Mouse (Mus musculus) midbrain, embryonic 14.5 days (tissue): ENCODE measurements around the gene Nktr. TPM values are rescaled to one million over a fixed set of nuclear protein-coding genes. Genes with fewer than 3 reads are reported as not detected.

Experiments
- ATAC-seq: fragments of 200-750 bp; cut with Nextera tagmentation; 2 replicates; pipeline ENCODE4 v1.8.0; 2017; ENCODE audit warnings: moderate number of reproducible peaks, moderate library complexity; ENCODE audit not compliant: low FRiP score, low TSS enrichment
- DNase-seq: peaks from one replicate; pipeline ENCODE4 v3.0.0-alpha.2; 2015
- H3K27ac ChIP-seq: fragments of 300-500 bp; sonication (generic); replicated peaks from 2 replicates; pipeline ENCODE4 v1.5.1; 2014; ENCODE audit warnings: mild to moderate bottlenecking, low read depth, low read length, moderate library complexity
- H3K27me3 ChIP-seq: fragments of 300-500 bp; sonication (generic); 2 replicates; pipeline ENCODE4 v1.6.1; 2014; ENCODE audit warnings: low read length, control low read depth, mixed read lengths; ENCODE audit not compliant: control insufficient read depth, insufficient read depth
- H3K36me3 ChIP-seq: fragments of 300-500 bp; sonication (generic); 2 replicates; pipeline ENCODE4 v1.6.1; 2014; ENCODE audit warnings: low read length, control low read depth; ENCODE audit not compliant: control insufficient read depth, insufficient read depth
- H3K4me1 ChIP-seq: fragments of 300-500 bp; sonication (generic); 2 replicates; pipeline ENCODE4 v1.6.1; 2014; ENCODE audit warnings: mild to moderate bottlenecking, antibody characterized with exemption, low read length, control low read depth; ENCODE audit not compliant: control insufficient read depth, insufficient read depth
- H3K4me2 ChIP-seq: fragments of 300-500 bp; sonication (generic); 2 replicates; pipeline ENCODE4 v1.6.1; 2014; ENCODE audit warnings: mild to moderate bottlenecking, low read length, moderate library complexity
- H3K4me3 ChIP-seq: fragments of 300-500 bp; sonication (generic); replicated peaks from 2 replicates; pipeline ENCODE4 v1.5.1; 2014; ENCODE audit warnings: low read depth, low read length
- H3K9ac ChIP-seq: fragments of 300-500 bp; sonication (generic); replicated peaks from 2 replicates; pipeline ENCODE4 v1.6.1; 2014; ENCODE audit warnings: mild to moderate bottlenecking, low read length, moderate library complexity
- H3K9me3 ChIP-seq: fragments of 300-500 bp; sonication (generic); 2 replicates; pipeline ENCODE4 v1.6.1; 2016; ENCODE audit warnings: low read length, control low read depth, mixed read lengths; ENCODE audit not compliant: control insufficient read depth
- WGBS: fragments of 180-500 bp; shearing (Covaris S2); extraction: QIAGEN DNeasy Blood & Tissue Kit; methylation state at CpG from one replicate; pipeline ENCODE4 v1.1.7; 2014; 5-methylcytosine and 5-hydroxymethylcytosine counted together
- polyA plus RNA-seq: library from polyadenylated mRNA; unstranded; fragments of >200 nt; fragmentation: Nextera tagmentation; extraction: Ambion mirVana; gene quantifications from 2 replicates; pipeline ENCODE4 v1.2.1, GENCODE M21; 2014

The Nktr gene
- polyA plus RNA-seq, 1 experiment from 2014 or later = 73.0 TPM

- peaks cover 23% of the 10 kb centered on the region for H3K27me3 ChIP-seq
- no peaks in the 10 kb centered on the region for H3K9me3 ChIP-seq
- no peak overlapping the region for H3K27ac ChIP-seq
- WGBS = 14% methylated on average over 54 of the region's 54 CpGs
- DNase-seq (peak; percentile 71), ATAC-seq (no peak)
- H3K4me3 ChIP-seq = peak overlapping the region; percentile 32
- H3K4me2 ChIP-seq = peak overlapping the region; percentile 55
- no peaks in the 10 kb centered on the region for H3K4me1 ChIP-seq
- no peak overlapping the region for H3K9ac ChIP-seq
- H3K36me3 ChIP-seq = no peaks in the 10 kb centered on the region
Observed at GRCm38 (mm10) chr9:121778066-121778624, 59.2 kb downstream of the Nktr start.

GRCm38 (mm10) chr9:121784801-121785200 lies 65.8 kb downstream of the Nktr start:
- 89% methylated on average over 12 of the region's 12 CpGs for WGBS

GRCm38 (mm10) chr9:121785261-121785660 lies 66.3 kb downstream of the Nktr start:
- ATAC-seq = no peak
- no peaks in the 10 kb centered on the region for H3K27me3 ChIP-seq

More at GRCm38 (mm10) chr9:121784801-121785200, 65.8 kb downstream of the Nktr start:
- Histone ChIP-seq H3K27me3 (no peaks in the 10 kb centered on the region), H3K9me3 (no peaks in the 10 kb centered on the region), H3K9ac (no peak overlapping the region), H3K27ac (no peak overlapping the region), H3K4me2 (no peak overlapping the region), H3K4me3 (no peak overlapping the region), H3K36me3 (no peaks in the 10 kb centered on the region), H3K4me1 (no peaks in the 10 kb centered on the region)
- DNase-seq (no peak), ATAC-seq (no peak)

GRCm38 (mm10) chr9:121786359-121786758 lies 67.4 kb downstream of the Nktr start:
- ATAC-seq = no peak

More at GRCm38 (mm10) chr9:121785261-121785660, 66.3 kb downstream of the Nktr start:
- H3K4me1 ChIP-seq = no peaks in the 10 kb centered on the region
- H3K4me3 ChIP-seq = no peak overlapping the region
- 88% methylated on average over 8 of the region's 8 CpGs for WGBS
- H3K4me2 ChIP-seq = no peak overlapping the region
- no peaks in the 10 kb centered on the region for H3K9me3 ChIP-seq
- H3K9ac ChIP-seq = no peak overlapping the region
- no peak overlapping the region for H3K27ac ChIP-seq
- H3K36me3 ChIP-seq = no peaks in the 10 kb centered on the region
- no peak for DNase-seq

DNA sequence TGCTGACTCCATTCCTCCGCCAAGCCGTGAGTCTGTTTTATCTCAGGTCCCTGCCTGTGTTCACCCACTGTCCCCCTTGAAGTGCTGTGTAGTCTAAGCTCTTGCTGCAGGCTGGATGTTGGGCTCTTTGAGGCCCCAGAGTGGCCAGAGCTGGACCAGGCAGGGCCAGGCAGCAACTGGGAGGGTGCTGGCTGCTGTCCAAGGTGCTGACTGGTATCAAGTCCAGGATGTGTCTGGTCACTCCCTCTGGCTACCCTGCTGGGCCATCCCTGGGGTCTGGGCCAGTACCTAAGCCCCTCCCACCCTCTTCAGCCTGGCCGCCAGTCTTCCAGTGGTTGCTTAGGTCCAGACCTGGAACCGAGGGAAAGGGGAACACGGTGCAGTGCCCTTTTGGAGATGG lies 72.2 kb downstream of the Nktr start:
- ATAC-seq (no peak), DNase-seq (peak; percentile 31)
- Histone ChIP-seq H3K9ac (no peak overlapping the region), H3K27me3 (no peaks in the 10 kb centered on the region; the same call in 1 of the 2 replicates), H3K4me3 (no peak overlapping the region), H3K4me2 (no peak overlapping the region), H3K9me3 (no peaks in the 10 kb centered on the region), H3K27ac (no peak overlapping the region), H3K36me3 (no peaks in the 10 kb centered on the region), H3K4me1 (no peaks in the 10 kb centered on the region)
- whole genome bisulfite sequencing = 18% methylated on average over 5 of the region's 5 CpGs

More at GRCm38 (mm10) chr9:121786359-121786758, 67.4 kb downstream of the Nktr start:
- Histone ChIP-seq H3K27ac (no peak overlapping the region), H3K9ac (no peak overlapping the region), H3K4me2 (no peak overlapping the region), H3K36me3 (no peaks in the 10 kb centered on the region), H3K27me3 (no peaks in the 10 kb centered on the region), H3K4me1 (no peaks in the 10 kb centered on the region), H3K4me3 (no peak overlapping the region), H3K9me3 (no peaks in the 10 kb centered on the region)
- DNase-seq = no peak
- WGBS = 89% methylated on average over 2 of the region's 2 CpGs

GRCm38 (mm10) chr9:121791757-121792521 lies 73.0 kb downstream of the Nktr start, which contains the start of gene Hhatl:
Gene Hhatl (minus strand): TSS chr9:121792507.
- DNase-seq = no peak
- H3K36me3 ChIP-seq = no peaks in the 10 kb centered on the region
- no peak for ATAC-seq

GRCm38 (mm10) chr9:121794972-121795539 lies 76.1 kb downstream of the Nktr start:
- Histone ChIP-seq H3K27me3 (no peaks in the 10 kb centered on the region; the same call in 1 of the 2 replicates), H3K4me2 (no peak overlapping the region), H3K36me3 (no peaks in the 10 kb centered on the region), H3K9ac (no peak overlapping the region), H3K4me1 (no peaks in the 10 kb centered on the region), H3K27ac (no peak overlapping the region), H3K4me3 (no peak overlapping the region), H3K9me3 (no peaks in the 10 kb centered on the region)
- no peak for ATAC-seq
- WGBS = 48% methylated on average over 1 of the region's 1 CpGs
- DNase-seq = no peak

More at GRCm38 (mm10) chr9:121791757-121792521, 73.0 kb downstream of the Nktr start, which contains the start of gene Hhatl:
- H3K4me2 ChIP-seq = no peak within 1 kb of the TSS
- H3K4me3 ChIP-seq = no peak within 1 kb of the TSS
- no peak within 1 kb of the TSS for H3K9ac ChIP-seq
- no peaks in the 10 kb centered on the region; the same call in 1 of the 2 replicates for H3K27me3 ChIP-seq
- 47% methylated on average over 24 of the region's 24 CpGs for WGBS
- H3K9me3 ChIP-seq = no peaks in the 10 kb centered on the region
- no peaks in the 10 kb centered on the region for H3K4me1 ChIP-seq
- H3K27ac ChIP-seq = no peak within 1 kb of the TSS

GRCm38 (mm10) chr9:121797722-121798121 lies 78.8 kb downstream of the Nktr start:
- no peak for ATAC-seq

More at GRCm38 (mm10) chr9:121797722-121798121, 78.8 kb downstream of the Nktr start:
- 22% methylated on average over 12 of the region's 12 CpGs for WGBS
- Histone ChIP-seq H3K27me3 (no peaks in the 10 kb centered on the region), H3K27ac (no peak overlapping the region), H3K36me3 (no peaks in the 10 kb centered on the region), H3K4me3 (no peak overlapping the region), H3K4me2 (no peak overlapping the region), H3K4me1 (no peaks in the 10 kb centered on the region), H3K9ac (no peak overlapping the region), H3K9me3 (no peaks in the 10 kb centered on the region)
- no peak for DNase-seq
